ENCODE assay signal across 11 mouse cellular contexts in genomic region chr16:23269056-23269983, GRCm38 (mm10). TPM values are rescaled to one million over a fixed set of nuclear protein-coding genes. Genes with fewer than 3 reads are reported as not detected.
A peak's percentile ranks its signal among the peaks of the same experiment; 100 is the strongest.
DNase-seq lines count a peak whose midpoint lies in the region; ATAC-seq and TF ChIP-seq lines count a peak whose summit lies in the region.
"Had no signal": no experiment of that assay in that cellular context is flagged by ENCODE, and none has a peak within 500 bp of the region (broad histone marks: within the 10 kb centered on the region; RNA-seq: fewer than 3 reads in every experiment).

No protein-coding gene starts in this region.

- H3K27me3 ChIP-seq in G1E (ENCODE audit: insufficient read depth, low read length): no peaks in the 10 kb centered on the region; the same call in 1 of the 2 replicates
- no peaks in the 10 kb centered on the region for H3K27me3 ChIP-seq in hindbrain, embryonic 12.5 days
- H3K27me3 ChIP-seq in midbrain, embryonic 14.5 days (ENCODE audit: control insufficient read depth, insufficient read depth, low read length): no peaks in the 10 kb centered on the region

- no peaks in the 10 kb centered on the region for H3K36me3 ChIP-seq in G1E (replicated peaks)
- H3K36me3 ChIP-seq in hindbrain, embryonic 12.5 days: peaks cover 4% of the 10 kb centered on the region
- H3K36me3 ChIP-seq in midbrain, embryonic 14.5 days (ENCODE audit: control insufficient read depth, insufficient read depth, low read length): peaks cover 13% of the 10 kb centered on the region; the same call in 1 of the 2 replicates
- H3K36me3 ChIP-seq: heart, embryonic 15.5 days had no signal

- DNase-seq in left cerebral cortex, adult 2 months (ENCODE audit: extremely low spot score in 1 of 2, low spot score in 2 of 2): no peak
- no peak for DNase-seq in left cerebral cortex, adult 9 months (ENCODE audit: low spot score in 2 of 2)
- no peak for DNase-seq in G1E (ENCODE audit: low spot score)
- DNase-seq in midbrain, embryonic 14.5 days: no peak
- no peak for DNase-seq in layer of hippocampus, adult 8-10 months (ENCODE audit: low spot score in 2 of 2)
- no peak for DNase-seq in heart, adult 9 months (ENCODE audit: low spot score in 2 of 2)
- no peak for DNase-seq in cerebellum, postnatal 25 days
- DNase-seq: cerebellum, adult 9-11 months; lung, adult 2 months had no signal

- TF ChIP-seq CTCF in left cerebral cortex, adult 2 months (IDR thresholded peaks at IDR 0.05): no peak
- TF ChIP-seq CTCF in G1E (IDR thresholded peaks at IDR 0.05; ENCODE audit: low read depth, low read length): no peak

- H3K9ac ChIP-seq in hindbrain, embryonic 12.5 days: no peak overlapping the region
- H3K9ac ChIP-seq in midbrain, embryonic 14.5 days (replicated peaks; ENCODE audit: low read length): no peak overlapping the region
- H3K9ac ChIP-seq: heart, embryonic 15.5 days had no signal

- H3K27ac ChIP-seq in left cerebral cortex, adult 2 months: peak overlapping the region; percentile 41
- peak overlapping the region; percentile 77 for H3K27ac ChIP-seq in hindbrain, embryonic 12.5 days
- H3K27ac ChIP-seq in midbrain, embryonic 14.5 days (replicated peaks; ENCODE audit: low read depth, low read length): 0 out of 2 replicates have a peak overlapping the region, but pooled peaks have one; percentile 58

- no peaks in the 10 kb centered on the region for H3K4me1 ChIP-seq in G1E (ENCODE audit: insufficient read depth, low read depth, low read length)
- H3K4me1 ChIP-seq in hindbrain, embryonic 12.5 days: peaks cover 48% of the 10 kb centered on the region
- peaks cover 20% of the 10 kb centered on the region for H3K4me1 ChIP-seq in midbrain, embryonic 14.5 days (ENCODE audit: control insufficient read depth, insufficient read depth, low read length)

- H3K9me3 ChIP-seq in G1E (replicated peaks): peaks cover 3% of the 10 kb centered on the region; the same call in 1 of the 2 replicates
- 0 out of 2 replicates have a peak, but pooled peaks cover under 1% of the 10 kb centered on the region for H3K9me3 ChIP-seq in hindbrain, embryonic 12.5 days (replicated peaks)
- no peaks in the 10 kb centered on the region for H3K9me3 ChIP-seq in midbrain, embryonic 14.5 days (ENCODE audit: control insufficient read depth, low read length)
- H3K9me3 ChIP-seq: heart, embryonic 15.5 days had no signal

- WGBS in hindbrain, embryonic 12.5 days: 82% methylated on average over 17 of the region's 17 CpGs
- WGBS in midbrain, embryonic 14.5 days: 79% methylated on average over 17 of the region's 17 CpGs

- intact Hi-C loops in left cerebral cortex, adult 2 months (cut with DNase I): no loop called here

- ATAC-seq in G1E (ENCODE audit: extremely low read depth, insufficient number of reproducible peaks, low FRiP score, poor library complexity, severe bottlenecking): peak; percentile 36; the same call in 1 of the 2 replicates
- ATAC-seq in hindbrain, embryonic 12.5 days (ENCODE audit: low FRiP score): 0 out of 2 replicates have a peak, but pooled peaks have one; percentile 0
- no peak for ATAC-seq in midbrain, embryonic 14.5 days (ENCODE audit: low FRiP score, low TSS enrichment)

- no peak overlapping the region for H3K4me2 ChIP-seq in hindbrain, embryonic 12.5 days (replicated peaks)
- no peak overlapping the region for H3K4me2 ChIP-seq in midbrain, embryonic 14.5 days (ENCODE audit: low read length)
- H3K4me2 ChIP-seq: heart, embryonic 15.5 days had no signal

- H3K4me3 ChIP-seq in left cerebral cortex, adult 2 months: no peak overlapping the region
- H3K4me3 ChIP-seq in G1E (ENCODE audit: low read depth, low read length): no peak overlapping the region
- no peak overlapping the region for H3K4me3 ChIP-seq in hindbrain, embryonic 12.5 days
- no peak overlapping the region for H3K4me3 ChIP-seq in midbrain, embryonic 14.5 days (replicated peaks; ENCODE audit: low read depth, low read length)
- H3K4me3 ChIP-seq: heart, embryonic 15.5 days had no signal

RNA-seq across cellular contexts. Expression of gene St6gal1, which starts 44.8 kb away (rescaled TPM):
- total RNA-seq in left cerebral cortex, adult 2 months (2021): 10 to 100 TPM; 16.5 to 18.7 TPM
- total RNA-seq in G1E (2014; fragmentation: Nextera tagmentation): 3.0 and 4.1 TPM in 2 replicates
- 4.0 and 6.8 TPM in 2 replicates for total RNA-seq in G1E (2017)
- 0.12 and 0.24 TPM in 2 replicates for polyA plus RNA-seq in G1E (2012)
- polyA plus RNA-seq in hindbrain, embryonic 12.5 days (2016; fragmentation: Nextera tagmentation; extraction: Ambion mirVana): 38.7 and 40.0 TPM in 2 replicates
- polyA plus RNA-seq in midbrain, embryonic 14.5 days (2014; fragmentation: Nextera tagmentation; extraction: Ambion mirVana): 28.5 and 30.6 TPM in 2 replicates
- total RNA-seq in layer of hippocampus, adult 8-10 months (2022): 10 to 100 TPM; 14.0 to 22.7 (median 17.8) TPM
